Mouse (Mus musculus) bone marrow, adult 2 months (tissue): ENCODE data around the gene 4833427G06Rik.

Experiments used
- CTCF ChIP-seq: fragments of 200-500 bp; IDR thresholded peaks from 2 replicates; pipeline ENCODE4 v1.5.1; 2011; ENCODE audit warnings: low read length, control low read depth; ENCODE audit not compliant: control insufficient read depth, insufficient read depth
- POLR2A ChIP-seq: fragments of 200-500 bp; IDR thresholded peaks from 2 replicates; pipeline ENCODE4 v1.6.1; 2011; ENCODE audit warnings: low read depth, mild to moderate bottlenecking, control low read depth, low read length, borderline replicate concordance; ENCODE audit not compliant: control insufficient read depth

DNA sequence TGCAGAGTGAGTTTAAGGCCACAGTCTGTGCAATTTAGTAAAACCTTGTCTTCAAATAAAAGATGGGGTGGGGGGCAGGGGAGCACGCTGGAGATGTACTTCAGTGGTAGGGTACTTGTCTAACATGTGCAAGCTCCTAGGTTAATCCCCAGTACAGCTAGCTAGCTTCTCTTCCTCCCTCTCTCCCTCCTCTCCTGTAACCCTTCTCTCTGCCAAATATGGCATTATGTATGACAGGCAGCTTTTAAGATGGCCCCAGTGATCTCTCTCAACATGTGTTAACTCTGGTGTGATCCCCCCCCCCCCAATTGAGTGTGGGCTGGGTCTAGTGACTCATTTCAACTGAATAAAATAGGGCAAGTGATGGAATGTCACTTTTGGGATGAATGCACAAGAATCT, 41.6 kb upstream of the 4833427G06Rik start:
- TF ChIP-seq POLR2A (no peak), CTCF (no peak)
